Mouse (Mus musculus) erythroblast, embryonic 14.5 days (primary cell): ENCODE results near the gene 2310022B05Rik.

Experiments
- GATA1 ChIP-seq: IDR thresholded peaks from 2 replicates; pipeline ENCODE4 v1.6.1; 2012; ENCODE audit warnings: low read length, inconsistent platforms, mixed read lengths
- TAL1 ChIP-seq: IDR thresholded peaks from 3 replicates; pipeline ENCODE4 v1.6.1; 2012; ENCODE audit warnings: low read length, inconsistent platforms, mixed read lengths

DNA sequence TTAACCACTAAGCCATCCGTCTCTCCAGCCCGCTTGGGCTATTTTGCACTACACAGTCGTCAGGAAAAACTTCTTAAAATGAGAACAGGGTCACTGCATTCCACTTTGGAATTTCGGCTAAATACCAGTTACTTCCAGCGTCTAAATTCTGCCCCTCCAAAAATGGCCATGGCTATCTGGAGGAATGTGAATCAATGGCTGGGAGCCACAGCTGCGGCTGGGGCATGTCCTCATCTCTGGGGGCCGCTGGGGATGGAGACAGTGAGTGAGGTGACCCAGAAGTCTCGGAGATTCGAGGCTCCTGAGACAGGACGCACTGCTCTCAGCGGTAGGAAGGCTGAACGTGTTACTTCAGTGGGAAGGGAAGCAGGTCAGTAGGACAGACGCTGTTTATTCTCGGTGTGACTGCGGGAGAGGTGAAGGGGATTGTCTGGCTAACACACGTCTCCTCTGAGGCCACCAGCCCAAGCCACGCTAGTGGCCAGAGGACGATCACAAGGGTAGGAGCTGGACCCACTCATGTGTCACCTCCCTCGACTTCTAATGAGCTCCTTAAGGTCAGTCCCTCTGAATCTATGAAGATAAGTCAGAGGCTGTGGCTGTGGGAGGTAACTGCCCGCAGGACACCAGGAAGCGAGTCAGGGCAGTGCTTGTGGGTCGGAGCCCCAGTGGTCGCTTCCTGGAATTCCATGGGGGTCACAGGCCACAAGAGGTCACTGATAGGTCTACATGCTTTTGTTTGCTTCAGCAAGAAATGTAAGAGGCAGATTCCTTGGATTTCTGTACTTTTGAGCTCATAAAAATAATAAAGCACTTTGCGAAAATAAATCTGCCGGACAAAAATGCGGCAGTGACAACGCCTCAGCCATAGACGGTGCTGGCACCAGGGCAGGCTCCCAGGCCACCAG lies 9.3 kb downstream of the 2310022B05Rik start:
- TF ChIP-seq GATA1 = no peak
- no peak for TF ChIP-seq TAL1
